Mouse (Mus musculus) heart, postnatal 0 days (tissue): ENCODE results near the gene Ston2. TPM values are rescaled to one million over a fixed set of nuclear protein-coding genes. Genes with fewer than 3 reads are reported as not detected.
"Not testable (repeated sequence)": the region's sequence is repeated elsewhere in the genome, so short reads cannot be mapped to it uniquely, and the experiment has no call there.

ENCODE experiments used
- ATAC-seq: fragments of 200-750 bp; cut with Nextera tagmentation; 2 replicates; pipeline ENCODE4 v1.8.0; 2017; ENCODE audit warnings: low read depth, moderate number of reproducible peaks, moderate library complexity; ENCODE audit not compliant: insufficient read depth
- DNase-seq: peaks from one replicate; pipeline ENCODE4 v3.0.0-alpha.2; 2016; ENCODE audit warnings: low spot score
- H3K27ac ChIP-seq: fragments of 300-500 bp; sonication (generic); 2 replicates; pipeline ENCODE4 v1.5.1; 2014; ENCODE audit warnings: low read depth, mild to moderate bottlenecking
- H3K27me3 ChIP-seq: fragments of 300-500 bp; sonication (generic); 2 replicates; pipeline ENCODE4 v1.6.1; 2014; ENCODE audit warnings: low read length, mixed read lengths; ENCODE audit not compliant: control insufficient read depth, insufficient read depth
- H3K36me3 ChIP-seq: fragments of 300-500 bp; sonication (generic); replicated peaks from 2 replicates; pipeline ENCODE4 v1.6.1; 2014; ENCODE audit warnings: low read length, mixed read lengths; ENCODE audit not compliant: control insufficient read depth, insufficient read depth
- H3K4me1 ChIP-seq: fragments of 300-500 bp; sonication (generic); 2 replicates; pipeline ENCODE4 v1.6.1; 2014; ENCODE audit warnings: antibody characterized with exemption; ENCODE audit not compliant: control insufficient read depth, insufficient read depth
- H3K4me2 ChIP-seq: fragments of 300-500 bp; sonication (generic); 2 replicates; pipeline ENCODE4 v1.6.1; 2014; ENCODE audit warnings: low read depth, mild to moderate bottlenecking, low read length, moderate library complexity
- H3K4me3 ChIP-seq: fragments of 300-500 bp; sonication (generic); 2 replicates; pipeline ENCODE4 v1.5.1; 2014; ENCODE audit warnings: low read depth, low read length
- H3K9ac ChIP-seq: fragments of 300-500 bp; sonication (generic); replicated peaks from 2 replicates; pipeline ENCODE4 v1.6.1; 2014; ENCODE audit warnings: low read depth, low read length, mixed read lengths
- H3K9me3 ChIP-seq: fragments of 300-500 bp; sonication (generic); replicated peaks from 2 replicates; pipeline ENCODE4 v1.6.1; 2016; ENCODE audit warnings: low read length; ENCODE audit not compliant: control insufficient read depth
- CTCF ChIP-seq: IDR thresholded peaks from 2 replicates; pipeline ENCODE4 v1.5.1; 2016; ENCODE audit warnings: antibody characterized with exemption, control low read depth, low read depth
- EP300 ChIP-seq: IDR thresholded peaks from 2 replicates; pipeline ENCODE4 v1.6.1; 2016; ENCODE audit warnings: antibody characterized with exemption, low read depth
- WGBS: fragments of 180-500 bp; shearing (Covaris S2); extraction: QIAGEN DNeasy Blood & Tissue Kit; methylation state at CpG from one replicate; pipeline ENCODE4 v1.1.7; 2014; 5-methylcytosine and 5-hydroxymethylcytosine counted together
- polyA plus RNA-seq: library from polyadenylated mRNA; unstranded; fragments of >200 nt; fragmentation: Nextera tagmentation; extraction: Ambion mirVana; gene quantifications from 2 replicates; pipeline ENCODE4 v1.2.1, GENCODE M21; 2015
- total RNA-seq: library from RNA; depleted of rRNA; stranded (reverse); fragments of >200 nt; gene quantifications from 2 replicates; pipeline ENCODE4 v1.2.3, GENCODE M21; 2014; ENCODE audit warnings: low replicate concordance

Ston2 gene
- total and polyA plus RNA-seq, 2 experiments from 2014 or later = 0.57 to 0.95 TPM

- Histone ChIP-seq H3K9me3 (no peaks in the 10 kb centered on the region), H3K27me3 (0 out of 2 replicates have a peak, but pooled peaks cover 8% of the 10 kb centered on the region), H3K9ac (no peak overlapping the region), H3K27ac (no peak overlapping the region), H3K4me2 (no peak overlapping the region), H3K4me3 (no peak overlapping the region), H3K36me3 (no peaks in the 10 kb centered on the region), H3K4me1 (peaks cover 5% of the 10 kb centered on the region; the same call in 1 of the 2 replicates)
- 57% methylated on average over 6 of the region's 6 CpGs for WGBS
- TF ChIP-seq CTCF (peak; percentile 77), EP300 (no peak)
- DNase-seq (peak; percentile 22), ATAC-seq (no peak)
Measured at GRCm38 (mm10) chr12:91789801-91790200, 1.6 kb upstream of the Ston2 start.

GRCm38 (mm10) chr12:91788446-91788845 is 259 bp upstream of the Ston2 start:
- WGBS = 64% methylated on average over 3 of the region's 3 CpGs

GRCm38 (mm10) chr12:91786355-91786754 is 1.8 kb downstream of the Ston2 start:
- Histone ChIP-seq H3K36me3 (no peaks in the 10 kb centered on the region), H3K27ac (no peak overlapping the region), H3K4me3 (no peak overlapping the region), H3K9me3 (no peaks in the 10 kb centered on the region), H3K9ac (no peak overlapping the region), H3K27me3 (0 out of 2 replicates have a peak, but pooled peaks cover 8% of the 10 kb centered on the region), H3K4me2 (no peak overlapping the region), H3K4me1 (no peaks in the 10 kb centered on the region)
- peak; percentile 24 for DNase-seq
- ATAC-seq = peak; percentile 79
- WGBS = 36% methylated on average over 10 of the region's 10 CpGs
- TF ChIP-seq EP300 (no peak), CTCF (no peak)

More at GRCm38 (mm10) chr12:91788446-91788845, 259 bp upstream of the Ston2 start:
- not testable (repeated sequence) for H3K4me1 ChIP-seq, H3K36me3 ChIP-seq, ATAC-seq, H3K27me3 ChIP-seq, H3K4me2 ChIP-seq, H3K27ac ChIP-seq, H3K4me3 ChIP-seq, H3K9ac ChIP-seq, H3K9me3 ChIP-seq, DNase-seq

- no peak overlapping the region for H3K4me3 ChIP-seq
- H3K9ac ChIP-seq = no peak overlapping the region
- 82% methylated on average over 5 of the region's 5 CpGs for WGBS
- peaks cover 47% of the 10 kb centered on the region for H3K27me3 ChIP-seq
- H3K9me3 ChIP-seq = no peaks in the 10 kb centered on the region
- H3K27ac ChIP-seq = no peak overlapping the region
- H3K36me3 ChIP-seq = no peaks in the 10 kb centered on the region
- DNase-seq (no peak), ATAC-seq (no peak)
- H3K4me1 ChIP-seq = no peaks in the 10 kb centered on the region
- TF ChIP-seq CTCF = no peak
- no peak for TF ChIP-seq EP300
- H3K4me2 ChIP-seq = no peak overlapping the region
Measured at GRCm38 (mm10) chr12:91781432-91781831, 6.8 kb downstream of the Ston2 start.

DNA sequence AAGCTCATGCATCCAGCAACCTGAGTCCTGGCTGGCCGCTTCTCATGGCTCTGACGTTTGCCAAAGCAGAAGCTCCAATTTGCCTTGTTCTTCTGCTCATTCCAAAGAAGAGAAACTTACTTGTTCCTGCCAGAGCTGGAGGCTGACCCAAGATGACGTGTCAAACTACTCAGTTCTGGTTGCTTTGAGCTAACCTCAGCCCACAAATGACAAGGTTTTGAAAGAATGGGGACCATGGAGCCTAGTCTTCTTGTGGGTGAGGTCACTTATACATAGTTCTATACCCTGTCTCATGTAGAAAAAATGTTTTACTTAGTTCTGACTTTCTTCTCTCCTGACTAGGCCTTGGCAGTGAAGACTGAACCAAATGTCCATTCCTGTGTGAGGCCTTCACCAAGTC is 7.7 kb downstream of the Ston2 start:
- 69% methylated on average over 3 of the region's 3 CpGs for WGBS
- no peak for DNase-seq
- no peak overlapping the region for H3K4me2 ChIP-seq
- no peak overlapping the region for H3K9ac ChIP-seq
- no peaks in the 10 kb centered on the region for H3K9me3 ChIP-seq
- no peaks in the 10 kb centered on the region for H3K4me1 ChIP-seq
- no peak overlapping the region for H3K27ac ChIP-seq
- no peak for ATAC-seq
- H3K27me3 ChIP-seq = peaks cover 47% of the 10 kb centered on the region
- TF ChIP-seq CTCF (no peak), EP300 (no peak)
- no peaks in the 10 kb centered on the region for H3K36me3 ChIP-seq
- H3K4me3 ChIP-seq = no peak overlapping the region

DNA sequence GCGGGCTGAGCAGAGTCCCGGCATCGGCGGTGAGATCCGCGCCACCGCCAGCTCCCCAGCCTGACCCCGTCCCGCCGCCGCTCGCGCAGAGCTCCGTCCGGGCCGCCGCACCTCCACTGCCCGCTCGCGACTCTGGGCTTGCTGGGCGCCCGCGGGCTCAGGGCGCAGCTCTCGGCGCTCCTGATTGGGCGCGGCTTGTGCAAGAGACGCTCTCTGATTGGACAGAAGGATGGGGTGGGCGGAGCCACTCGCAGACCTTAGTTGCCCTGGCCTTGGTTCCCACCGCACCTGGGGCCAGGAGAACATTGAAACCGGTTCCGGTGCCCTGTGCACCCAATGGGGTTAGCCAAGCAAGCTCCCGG is 9.2 kb downstream of the Ston2 start:
- under 1% methylated on average over 35 of the region's 35 CpGs for WGBS
- peaks cover 47% of the 10 kb centered on the region for H3K27me3 ChIP-seq
- H3K9me3 ChIP-seq = no peaks in the 10 kb centered on the region
- DNase-seq = no peak
- peak overlapping the region; percentile 57 for H3K4me3 ChIP-seq
- peak overlapping the region; percentile 95 for H3K4me2 ChIP-seq
- ATAC-seq = peak; percentile 81
- no peak overlapping the region for H3K27ac ChIP-seq
- no peaks in the 10 kb centered on the region for H3K36me3 ChIP-seq
- peak overlapping the region; percentile 53; the same call in 1 of the 2 replicates for H3K9ac ChIP-seq
- H3K4me1 ChIP-seq = no peaks in the 10 kb centered on the region
- TF ChIP-seq EP300 = no peak
- TF ChIP-seq CTCF = no peak
